Mouse (Mus musculus) frontal cortex, adult (tissue): ENCODE results near the gene Ppp1r3e.

Experiments
- ATAC-seq: cut with Nextera tagmentation; 2 replicates; pipeline ENCODE4 v1.9.2; 2017; ENCODE audit warnings: mild to moderate bottlenecking, moderate library complexity, mixed read lengths; ENCODE audit not compliant: low TSS enrichment

The Ppp1r3e gene

DNA sequence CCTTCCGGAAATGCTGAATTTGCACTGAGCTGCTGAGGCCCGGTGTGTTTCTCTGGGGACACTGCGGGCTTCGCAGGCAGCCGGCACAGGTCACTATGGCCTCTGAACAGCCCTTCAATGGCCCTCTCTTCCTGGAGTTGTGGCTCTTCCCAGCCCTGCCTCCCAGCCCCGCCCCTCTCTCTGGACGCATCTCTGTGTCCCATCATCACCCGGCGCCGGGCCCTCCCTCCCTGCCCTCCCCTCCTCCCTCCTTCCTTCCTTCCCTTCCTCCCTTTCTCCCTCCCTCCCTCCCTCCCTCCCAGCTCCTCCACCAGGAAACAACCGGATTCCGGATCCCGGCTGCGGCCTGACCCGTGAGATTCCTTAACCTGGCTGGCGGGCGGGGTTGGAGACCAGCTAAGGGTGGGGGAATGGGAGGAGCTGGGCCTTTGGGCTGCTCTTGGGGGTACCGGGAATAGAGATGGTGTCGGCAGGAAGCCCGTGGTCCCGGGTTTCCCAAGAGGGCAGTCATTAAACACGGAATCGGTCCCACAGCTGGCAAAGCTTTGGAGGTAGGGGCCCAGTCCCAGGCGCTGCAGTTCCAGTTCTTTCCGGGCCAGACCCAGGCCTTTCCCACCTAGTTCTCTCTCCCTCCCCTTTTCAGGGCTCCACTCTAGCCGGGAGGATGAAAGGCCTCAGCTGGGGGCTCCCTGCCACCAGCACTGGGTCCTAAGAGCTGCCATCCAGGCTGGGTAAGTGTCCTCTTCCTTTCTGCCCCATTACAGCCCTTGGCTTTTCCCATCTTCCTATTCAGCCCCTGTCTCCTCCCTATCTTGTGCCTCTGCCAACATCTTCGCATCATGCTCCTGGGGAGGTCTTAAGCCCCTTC, 6.0 kb upstream of the Ppp1r3e start, which contains the start of the genes Bcl2l2 and Gm20521:
Bcl2l2 (plus strand) TSS at position 224 of the 868 bp plus-strand sequence.
Gm20521 (plus strand) TSS at position 288 of the 868 bp plus-strand sequence.
- ATAC-seq: peak; percentile 81

DNA sequence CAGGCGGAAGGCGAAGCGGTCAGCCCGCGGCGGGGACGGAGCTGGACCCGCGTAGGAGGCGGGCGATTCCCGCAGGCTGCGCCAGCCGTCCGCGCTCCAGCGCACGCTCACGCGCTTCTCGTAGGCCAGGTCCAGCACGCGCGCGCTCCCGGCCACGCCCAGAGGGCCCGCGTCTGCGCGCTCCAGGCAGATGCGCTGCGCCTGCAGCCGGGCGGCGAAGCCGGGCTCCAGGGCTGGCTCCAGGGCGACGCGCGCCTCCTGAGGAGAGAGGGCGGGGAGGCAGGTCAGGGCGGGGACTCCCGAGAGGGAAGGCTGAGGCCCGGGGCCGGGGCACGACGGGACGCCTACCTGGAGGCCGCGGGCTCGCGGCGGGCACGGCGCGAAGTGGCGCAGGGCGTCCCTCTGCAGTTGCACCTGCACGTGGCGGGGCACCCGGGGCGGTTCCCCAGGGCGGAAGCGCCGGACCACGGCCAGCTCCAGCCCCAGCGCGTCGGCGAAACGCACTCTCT, 757 bp downstream of the Ppp1r3e start:
- ATAC-seq: peak; percentile 84

- ATAC-seq: peak; percentile 64
These were observed 1.4 kb downstream of the Ppp1r3e start for GRCm38 (mm10) chr14:54875844-54876538.

DNA sequence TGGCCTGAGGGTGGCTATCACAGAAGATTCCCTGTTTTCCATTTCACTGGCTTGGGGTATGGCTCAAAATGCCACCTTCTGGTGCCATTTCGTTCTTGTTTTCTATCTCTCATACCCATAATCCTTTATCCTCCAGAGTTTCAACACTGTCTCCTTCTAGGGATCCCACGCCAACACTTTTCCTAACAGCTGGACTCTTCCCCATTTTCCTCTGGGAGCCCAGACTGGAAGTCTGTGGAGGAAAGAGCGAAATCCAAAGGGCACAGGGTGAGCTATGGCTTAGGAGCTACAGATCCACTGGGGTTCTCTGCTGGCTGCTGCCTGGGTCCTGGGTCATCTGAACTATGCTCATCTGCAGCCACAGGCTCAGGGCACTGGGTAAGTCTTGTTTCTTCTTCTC, 3.2 kb downstream of the Ppp1r3e start:
- ATAC-seq: no peak

DNA sequence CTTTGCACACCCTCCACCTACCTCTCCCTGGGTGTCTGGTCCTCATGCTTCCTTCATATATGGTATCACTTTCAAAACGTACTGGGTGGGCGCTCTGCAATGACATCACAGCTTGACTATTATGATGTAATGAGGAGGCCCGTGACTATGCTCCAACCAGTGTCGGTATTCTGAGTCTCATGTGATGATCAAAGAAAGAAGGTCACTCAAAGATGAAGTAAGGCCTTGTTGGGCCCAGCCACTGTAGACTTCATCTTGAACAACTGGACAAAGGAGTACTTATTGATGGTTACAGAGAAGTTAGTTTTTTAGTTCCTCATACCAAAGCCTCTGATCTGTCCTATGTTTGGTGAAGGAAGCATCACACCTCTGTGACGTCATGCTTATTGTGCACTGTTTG, 6.5 kb downstream of the Ppp1r3e start, which contains the start of gene Homez:
Homez (minus strand) TSS at position 101 of the 400 bp plus-strand sequence.
- no peak for ATAC-seq

DNA sequence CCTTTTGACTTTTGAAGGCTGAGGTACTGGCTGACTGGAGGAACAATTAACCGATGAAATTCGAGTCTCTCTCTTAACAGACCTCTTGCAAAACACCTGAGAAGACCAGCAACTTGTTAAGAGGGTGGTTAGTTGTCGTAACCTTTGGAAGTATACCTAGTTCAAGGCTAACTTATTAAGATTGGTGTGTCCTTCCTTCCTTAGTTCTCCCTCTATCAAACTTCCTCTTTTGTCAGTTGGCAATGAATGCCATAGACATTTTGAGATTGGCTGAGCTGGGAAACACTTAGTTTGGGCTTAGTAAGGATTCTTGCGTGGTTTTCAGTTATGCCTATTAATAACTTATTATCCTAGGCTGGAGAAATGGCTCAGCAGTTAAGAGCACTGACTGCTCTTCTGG, 9.3 kb downstream of the Ppp1r3e start:
- no peak for ATAC-seq

DNA sequence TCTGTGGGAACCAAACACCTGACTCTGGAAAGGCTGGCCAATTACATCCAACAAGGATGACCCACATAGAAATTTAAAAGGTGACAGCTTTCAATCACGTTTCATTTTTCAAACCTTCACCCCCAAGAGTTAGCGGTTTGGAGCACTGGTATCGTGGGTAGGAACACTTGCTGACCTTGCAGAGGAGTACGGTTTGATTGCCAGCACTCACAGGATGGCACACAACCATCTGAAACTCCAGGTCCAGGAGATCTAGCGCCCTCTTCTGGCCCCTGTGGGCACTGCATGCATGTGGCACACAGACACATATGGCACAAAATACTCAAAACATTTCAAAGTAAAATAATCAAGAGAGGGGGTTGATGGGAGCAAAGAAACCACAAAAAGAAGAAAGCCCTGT, 10.4 kb downstream of the Ppp1r3e start:
- no peak for ATAC-seq

GRCm38 (mm10) chr14:54866268-54866667, 11.1 kb downstream of the Ppp1r3e start:
- ATAC-seq: no peak

DNA sequence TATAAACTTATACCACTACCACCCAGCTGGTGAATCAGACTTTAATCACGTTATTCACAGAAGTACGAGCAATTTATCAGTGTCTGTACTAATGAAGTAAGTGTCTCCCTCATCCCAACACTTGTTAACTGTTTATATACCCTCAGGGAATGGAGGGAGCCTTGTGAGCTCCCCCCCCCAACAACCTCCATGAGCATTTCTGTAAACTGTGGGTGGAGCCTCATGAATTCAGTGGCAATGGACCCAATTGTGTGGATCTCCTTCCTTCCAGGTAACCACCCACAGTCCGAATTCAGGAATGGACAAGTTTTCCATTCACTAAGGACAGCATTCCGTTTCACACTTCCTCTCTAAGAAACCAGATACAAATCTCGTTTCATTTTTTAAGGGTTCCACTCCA, 11.7 kb downstream of the Ppp1r3e start:
- ATAC-seq: no peak

DNA sequence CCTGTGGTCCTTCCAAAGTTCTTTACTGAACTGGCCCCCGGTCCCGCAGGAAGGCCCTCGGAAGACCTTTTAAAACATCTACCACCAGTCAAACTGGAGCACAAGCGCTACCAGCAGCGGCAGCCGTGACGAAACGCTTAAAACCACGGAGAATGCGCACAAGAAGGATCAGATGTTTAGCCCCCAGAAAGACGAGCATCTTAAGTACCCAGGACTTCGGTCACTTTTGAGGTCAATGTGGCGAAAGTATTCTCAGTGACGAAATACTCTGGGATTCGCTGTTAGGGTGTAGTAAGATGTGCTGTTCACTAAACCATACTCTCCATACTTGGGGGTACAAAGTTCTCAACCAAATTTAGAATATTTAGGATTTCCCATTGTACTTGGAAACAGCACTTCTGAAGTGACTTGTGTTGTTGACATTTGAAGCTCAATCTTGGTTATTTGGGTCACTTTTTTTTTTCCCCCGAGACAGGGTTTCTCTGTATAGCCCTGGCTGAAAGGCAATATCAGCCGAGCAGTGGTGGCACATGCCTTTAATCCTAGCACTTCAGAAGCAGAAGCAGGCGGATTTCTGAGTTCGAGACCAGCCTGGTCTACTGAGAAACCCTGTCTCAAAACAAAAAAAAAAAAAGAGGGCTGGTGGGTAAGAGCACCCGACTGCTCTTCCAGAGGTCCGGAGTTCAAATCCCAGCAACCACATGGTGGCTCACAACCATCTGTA, 12.9 kb downstream of the Ppp1r3e start:
- peak; percentile 42; the same call in 1 of the 2 replicates for ATAC-seq

DNA sequence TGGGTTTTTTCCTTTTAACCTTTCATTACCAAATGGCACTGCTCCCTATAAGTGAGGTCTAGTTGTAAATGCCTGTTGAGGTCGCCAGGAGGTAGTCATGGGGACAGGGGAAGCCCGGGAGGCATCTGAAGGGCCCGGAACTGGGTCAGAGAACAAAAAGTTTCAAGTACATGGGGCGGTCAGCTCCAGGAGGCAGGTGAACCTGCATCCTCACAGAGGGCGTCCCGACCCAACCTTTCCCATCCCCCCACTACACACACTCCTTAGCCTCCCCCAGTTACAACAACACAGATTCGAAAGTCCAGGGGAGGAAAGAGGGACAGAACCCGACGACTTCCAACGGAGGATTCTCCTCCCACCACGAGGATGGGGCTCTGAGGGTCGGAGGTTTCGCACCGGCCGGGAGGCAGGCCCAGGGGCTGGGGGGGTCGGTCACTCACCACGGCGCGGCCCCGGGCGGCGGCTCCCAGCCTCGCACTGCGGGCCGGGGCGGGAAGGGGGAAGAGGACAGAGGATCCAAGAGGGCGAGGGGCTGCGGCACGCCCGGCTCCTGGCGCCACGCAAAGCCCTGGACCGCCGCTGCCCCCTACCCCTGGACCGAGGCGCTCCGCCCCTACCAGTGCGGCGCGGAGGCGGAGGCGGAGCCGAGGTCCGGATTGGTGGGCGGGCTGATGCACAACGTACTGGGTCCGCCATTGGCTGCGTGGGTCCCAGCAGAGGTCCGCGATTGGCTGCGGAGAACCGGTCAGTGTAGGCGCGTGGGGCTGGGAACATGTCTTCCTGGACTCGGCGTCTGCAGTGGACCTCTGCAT, 13.6 kb downstream of the Ppp1r3e start:
- ATAC-seq: peak; percentile 97

- ATAC-seq: no peak
These were observed 16.8 kb downstream of the Ppp1r3e start for GRCm38 (mm10) chr14:54860511-54860910.

GRCm38 (mm10) chr14:54857891-54858290, 19.5 kb downstream of the Ppp1r3e start:
- ATAC-seq: 0 out of 2 replicates have a peak, but pooled peaks have one; percentile 13

- no peak for ATAC-seq
These were observed 20.6 kb downstream of the Ppp1r3e start for GRCm38 (mm10) chr14:54856703-54857102.

GRCm38 (mm10) chr14:54855726-54856125, 21.6 kb downstream of the Ppp1r3e start:
- ATAC-seq: no peak

DNA sequence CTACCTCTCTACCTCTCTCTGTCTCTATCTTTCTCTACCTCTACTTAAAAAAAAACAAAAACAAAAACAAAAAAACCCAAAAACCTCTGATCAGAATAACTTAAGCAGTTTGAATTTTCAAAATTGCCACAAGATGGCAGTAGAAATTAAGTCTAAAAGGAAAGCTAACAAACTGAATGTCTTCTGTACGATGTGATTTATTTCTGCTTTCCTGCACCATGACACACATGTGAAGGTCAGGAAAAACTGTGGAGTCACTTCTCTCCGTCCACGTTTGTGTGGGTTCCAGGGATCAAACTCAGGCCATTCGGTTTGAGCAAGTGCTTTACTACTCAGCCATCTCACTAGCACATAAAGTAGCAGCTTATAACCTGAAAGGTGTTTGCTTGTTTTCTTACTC, 33.9 kb downstream of the Ppp1r3e start:
- peak; percentile 72 for ATAC-seq

- ATAC-seq: no peak
These were observed 53.6 kb downstream of the Ppp1r3e start for GRCm38 (mm10) chr14:54823716-54824115.
